Mouse (Mus musculus) kidney, adult 2 months (tissue): ENCODE measurements around the gene Ahsa2. TPM values are rescaled to one million over a fixed set of nuclear protein-coding genes. Genes with fewer than 3 reads are reported as not detected.
A peak's percentile ranks its signal among the peaks of the same experiment; 100 is the strongest.
"Not testable (repeated sequence)": the region's sequence is repeated elsewhere in the genome, so short reads cannot be mapped to it uniquely, and the experiment has no call there.

Source experiments
- DNase-seq: peaks from one replicate; pipeline ENCODE4 v3.0.0; 2021
- H3K27ac ChIP-seq: fragments of 200-500 bp; 2 replicates; pipeline ENCODE4 v1.5.1; 2012; ENCODE audit warnings: low read depth, low read length, control low read depth, inconsistent platforms; ENCODE audit not compliant: insufficient read depth
- H3K27me3 ChIP-seq: fragments of 200-500 bp; replicated peaks from 2 replicates; pipeline ENCODE4 v1.6.1; 2012; ENCODE audit warnings: mild to moderate bottlenecking, moderate library complexity, low read length, inconsistent platforms; ENCODE audit not compliant: control insufficient read depth, insufficient read depth
- H3K36me3 ChIP-seq: fragments of 200-500 bp; 2 replicates; pipeline ENCODE4 v1.6.1; 2012; ENCODE audit warnings: mild to moderate bottlenecking, moderate library complexity, low read length, inconsistent platforms; ENCODE audit not compliant: control insufficient read depth, insufficient read depth
- H3K4me1 ChIP-seq: fragments of 200-500 bp; 2 replicates; pipeline ENCODE4 v1.6.1; 2011; ENCODE audit warnings: low read length; ENCODE audit not compliant: control insufficient read depth, insufficient read depth
- H3K4me3 ChIP-seq: fragments of 200-500 bp; 2 replicates; pipeline ENCODE4 v1.5.1; 2011; ENCODE audit warnings: mild to moderate bottlenecking, low read depth, low read length, control low read depth; ENCODE audit not compliant: insufficient read depth
- CTCF ChIP-seq: fragments of 200-500 bp; conservative IDR thresholded peaks from 2 replicates; pipeline ENCODE4 v1.5.1; 2011; ENCODE audit warnings: low read depth, mild to moderate bottlenecking, control low read depth, low read length, moderate library complexity, mixed read lengths; ENCODE audit not compliant: insufficient read depth, insufficient read length
- POLR2A ChIP-seq: fragments of 200-500 bp; IDR thresholded peaks from one replicate; pipeline ENCODE4 v1.6.1; 2011; ENCODE audit warnings: low read depth, low read length, control low read depth
- WGBS: fragments of 180-500 bp; shearing (Covaris S2); methylation state at CpG from one replicate; pipeline ENCODE4 v1.1.7; 2018; 5-methylcytosine and 5-hydroxymethylcytosine counted together
- polyA plus RNA-seq: library from polyadenylated mRNA; depleted of rRNA; stranded (reverse); fragments of >200 nt; gene quantifications from 2 replicates; pipeline ENCODE4 v1.2.3, GENCODE M21; 2012; rRNA removed

The Ahsa2 gene
- polyA plus RNA-seq, 1 experiment, result 10.5 TPM

DNA sequence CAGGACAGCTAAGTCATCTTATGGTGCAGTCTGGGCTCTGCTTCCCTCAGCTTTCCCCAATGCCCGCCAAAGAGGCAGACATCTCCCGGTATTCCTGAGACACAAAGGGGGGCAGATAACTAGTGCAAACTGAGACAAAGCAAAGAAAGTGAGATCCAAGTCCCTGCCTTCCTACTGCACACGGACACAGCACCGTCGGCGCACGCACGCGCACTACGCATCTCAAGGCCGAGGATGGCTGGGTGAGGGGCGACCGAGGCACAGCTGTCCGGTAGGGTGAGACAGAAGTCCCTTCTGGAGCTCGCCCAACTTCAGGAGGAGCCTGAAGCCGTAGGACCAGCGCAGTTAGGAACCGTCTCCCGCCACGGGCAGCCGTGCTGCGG lies 504 bp downstream of the Ahsa2 start:
- Histone ChIP-seq H3K27ac (peak overlapping the region; percentile 55), H3K4me3 (peak overlapping the region; percentile 88), H3K4me1 (peaks cover 8% of the 10 kb centered on the region), H3K36me3 (peaks cover 2% of the 10 kb centered on the region; the same call in 1 of the 2 replicates), H3K27me3 (no peaks in the 10 kb centered on the region)
- DNase-seq, result peak; percentile 73
- TF ChIP-seq CTCF, result no peak
- no peak for TF ChIP-seq POLR2A
- WGBS, result under 1% methylated on average over 22 of the region's 22 CpGs

DNA sequence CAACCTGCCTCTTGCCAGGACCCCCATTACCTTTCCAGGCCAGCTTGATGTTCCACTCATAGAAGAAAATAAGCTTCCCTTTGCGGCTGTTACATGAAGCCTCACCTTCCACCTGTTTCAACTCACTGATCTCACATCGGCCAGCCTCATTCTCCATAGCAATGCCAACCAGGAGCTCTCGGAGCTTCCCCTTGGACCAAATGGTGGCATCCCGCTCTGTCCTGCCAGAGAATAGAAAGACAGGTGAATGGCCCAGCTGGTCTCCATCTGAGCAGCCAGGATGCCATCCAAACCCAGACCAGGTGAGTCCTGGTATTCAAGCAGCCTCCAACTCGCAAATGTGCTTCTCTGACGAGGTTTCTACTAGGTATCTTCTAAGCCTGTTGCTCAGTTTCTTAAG lies 1.2 kb downstream of the Ahsa2 start:
- Histone ChIP-seq H3K4me3 (peak overlapping the region; percentile 88), H3K27ac (no peak overlapping the region), H3K4me1 (peaks cover 8% of the 10 kb centered on the region), H3K27me3 (no peaks in the 10 kb centered on the region), H3K36me3 (peaks cover 4% of the 10 kb centered on the region; the same call in 1 of the 2 replicates)
- no peak for DNase-seq
- TF ChIP-seq POLR2A (no peak), CTCF (no peak)
- 31% methylated on average over 6 of the region's 6 CpGs for WGBS

DNA sequence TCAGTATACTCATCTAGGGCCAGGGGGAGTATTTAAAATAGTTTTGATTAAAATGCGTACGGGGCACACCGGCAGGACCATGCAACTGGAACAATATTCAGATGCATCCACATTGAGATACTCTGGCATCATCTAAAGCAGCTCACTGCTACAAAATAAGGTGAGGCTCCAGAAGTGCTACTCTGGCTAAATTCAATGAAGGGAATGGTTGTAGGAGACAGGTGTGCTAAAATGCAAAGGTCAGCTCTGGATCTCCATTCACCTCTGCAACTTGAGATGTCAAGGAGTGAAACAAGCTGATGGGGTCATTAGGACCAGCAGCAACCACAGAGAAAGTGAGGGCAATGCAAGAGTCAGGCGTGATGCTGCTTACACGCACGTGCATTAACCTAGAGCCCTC lies 2.6 kb downstream of the Ahsa2 start:
- Histone ChIP-seq H3K27me3 (no peaks in the 10 kb centered on the region), H3K36me3 (peaks cover 12% of the 10 kb centered on the region), H3K4me1 (peaks cover 8% of the 10 kb centered on the region), H3K27ac (no peak overlapping the region), H3K4me3 (no peak overlapping the region)
- DNase-seq, result no peak
- 86% methylated on average over 6 of the region's 6 CpGs for WGBS
- TF ChIP-seq POLR2A, result no peak
- no peak for TF ChIP-seq CTCF

DNA sequence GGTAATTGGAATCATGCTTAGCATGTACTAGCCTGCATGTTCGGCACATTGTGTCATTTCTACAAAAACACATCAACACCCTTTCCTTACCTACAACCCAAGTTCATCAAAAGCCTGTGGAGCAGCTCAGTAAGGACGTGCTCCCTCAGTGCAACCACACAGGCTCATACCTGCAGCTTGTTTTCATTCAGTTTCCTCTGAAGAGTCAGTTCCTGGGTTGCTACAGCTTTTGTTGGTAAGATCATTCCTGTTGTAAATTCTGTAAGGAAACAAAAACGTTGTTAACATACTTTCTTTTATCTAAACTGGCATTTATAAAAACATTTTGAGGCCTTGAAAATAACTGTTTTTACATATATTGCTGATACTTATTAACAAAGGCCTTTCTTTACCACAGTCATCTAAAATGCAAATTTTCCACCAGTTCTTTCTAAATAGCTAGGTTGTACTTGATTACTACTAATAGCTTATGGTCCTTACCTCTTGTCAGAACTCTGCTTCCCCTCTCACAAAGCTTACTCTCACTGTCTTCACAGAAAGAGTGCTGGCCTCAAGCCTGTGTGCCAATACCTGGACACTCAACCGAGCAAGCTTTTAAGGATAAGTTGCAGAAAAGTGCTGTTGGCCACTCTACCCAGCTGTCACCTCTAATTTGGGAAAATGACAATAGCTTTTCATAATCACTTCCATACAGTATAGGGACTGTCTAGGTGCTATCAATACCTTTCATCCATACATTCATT lies 5.6 kb downstream of the Ahsa2 start:
- 87% methylated on average over 4 of the region's 4 CpGs for WGBS

DNA sequence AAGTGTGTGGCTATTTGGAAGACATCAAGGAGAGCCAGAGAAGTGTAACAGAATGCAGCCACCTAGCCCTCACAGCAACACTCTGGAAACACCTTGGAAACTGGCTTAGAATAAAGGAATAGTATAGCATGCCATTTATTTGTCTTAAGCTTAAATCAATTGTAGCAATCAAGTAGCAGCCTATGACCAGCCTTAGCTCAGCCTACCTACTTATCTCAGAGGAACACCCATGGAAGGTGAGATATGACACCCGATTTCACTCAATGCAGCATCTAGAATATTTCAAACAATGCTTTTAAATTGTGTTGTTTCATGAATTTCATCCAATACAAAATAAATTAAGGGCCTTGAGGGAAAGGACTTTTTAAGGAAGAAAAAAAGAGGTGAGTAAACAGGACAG lies 7.9 kb downstream of the Ahsa2 start:
- Histone ChIP-seq H3K4me1 (no peaks in the 10 kb centered on the region), H3K27ac (no peak overlapping the region), H3K27me3 (no peaks in the 10 kb centered on the region), H3K36me3 (peaks cover 28% of the 10 kb centered on the region), H3K4me3 (no peak overlapping the region)
- DNase-seq, result no peak
- 87% methylated on average over 1 of the region's 1 CpGs for WGBS
- TF ChIP-seq CTCF (no peak), POLR2A (no peak)

More for the DNA sequence above, 5.6 kb downstream of the Ahsa2 start:
- no peak for DNase-seq
- Histone ChIP-seq H3K36me3 (peaks cover 25% of the 10 kb centered on the region), H3K27ac (no peak overlapping the region), H3K4me1 (peaks cover 8% of the 10 kb centered on the region), H3K27me3 (no peaks in the 10 kb centered on the region), H3K4me3 (no peak overlapping the region)
- TF ChIP-seq POLR2A (no peak), CTCF (no peak)

DNA sequence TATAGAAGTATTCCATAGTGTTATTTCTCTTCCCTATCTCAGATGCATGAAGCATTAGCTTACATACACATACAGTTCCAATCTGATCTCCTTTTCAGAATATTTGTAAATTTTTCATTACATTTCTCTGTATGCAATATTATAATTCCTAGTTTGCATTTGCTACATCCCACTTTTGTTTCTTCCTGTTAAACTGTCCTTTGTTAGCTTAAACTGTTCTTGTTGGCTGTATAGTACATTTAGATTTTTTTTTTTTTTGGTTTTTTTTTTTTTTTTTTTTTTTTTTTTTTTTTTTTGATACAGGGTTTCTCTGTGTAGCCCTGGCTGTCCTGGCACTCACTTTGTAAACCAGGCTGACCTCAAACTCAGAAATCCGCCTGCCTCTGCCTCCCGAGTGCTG lies 32.0 kb downstream of the Ahsa2 start:
- H3K27ac ChIP-seq, H3K36me3 ChIP-seq, H3K4me3 ChIP-seq, DNase-seq, H3K4me1 ChIP-seq, H3K27me3 ChIP-seq: not testable (repeated sequence)
- WGBS, result 92% methylated on average over 2 of the region's 2 CpGs

Other genes with a start within 250 kb of the Ahsa2 start
- gene Xpo1, start 242.0 kb downstream of the Ahsa2 start, polyA plus RNA-seq, result 3.5 and 5.3 TPM in 2 replicates
- 8.3 and 10.3 TPM in 2 replicates for gene Usp34, start 191.1 kb downstream of the Ahsa2 start, polyA plus RNA-seq
- 0.07 and 0.25 TPM in 2 replicates for gene 1700093K21Rik, start 23.1 kb upstream of the Ahsa2 start, polyA plus RNA-seq
- gene 0610010F05Rik, start 135.6 kb upstream of the Ahsa2 start, polyA plus RNA-seq, result 1.5 and 2.4 TPM in 2 replicates
- 2.2 and 3.2 TPM in 2 replicates for gene Pus10, start 167.6 kb upstream of the Ahsa2 start, polyA plus RNA-seq
- 10.1 and 11.5 TPM in 2 replicates for gene Pex13, start 167.9 kb upstream of the Ahsa2 start, polyA plus RNA-seq